In genomic region chr5:121831002-121831601, GRCm38 (mm10) we compare ENCODE assay signal across 15 mouse cellular contexts.
"Had no signal": no experiment of that assay in that cellular context is flagged by ENCODE, and none has a peak within 500 bp of the region (broad histone marks: within the 10 kb centered on the region; RNA-seq: fewer than 3 reads in every experiment).

No protein-coding gene starts in this region.

- DNase-seq: lung, adult 18-20 months; lung, embryonic 14.5 days; lung, postnatal 10 days; retina, postnatal 1 day; right cerebral cortex, adult 18-20 months; right cerebral cortex, postnatal 25 days; right cerebral cortex, postnatal 4 days; spleen, adult 18-20 months; thymus, adult 18-20 months; thymus, postnatal 14 days; thymus, postnatal 36 days had no signal

- H3K27me3 ChIP-seq: neural tube, embryonic 15.5 days had no signal

- H3K9me3 ChIP-seq: midbrain, embryonic 13.5 days; midbrain, embryonic 15.5 days; neural tube, embryonic 13.5 days; neural tube, embryonic 15.5 days had no signal

- ATAC-seq: midbrain, embryonic 13.5 days; midbrain, embryonic 15.5 days had no signal

- H3K27ac ChIP-seq: midbrain, embryonic 13.5 days; midbrain, embryonic 15.5 days; neural tube, embryonic 13.5 days; neural tube, embryonic 15.5 days had no signal

- H3K4me3 ChIP-seq: midbrain, embryonic 13.5 days; midbrain, embryonic 15.5 days; neural tube, embryonic 13.5 days; neural tube, embryonic 15.5 days had no signal

- H3K36me3 ChIP-seq: midbrain, embryonic 13.5 days; midbrain, embryonic 15.5 days; neural tube, embryonic 15.5 days had no signal
